Mouse (Mus musculus): ENCODE data around the gene Tmcc3. TPM values are rescaled to one million over a fixed set of nuclear protein-coding genes. Genes with fewer than 3 reads are reported as not detected.

Tmcc3 gene
- total RNA-seq, 2 experiments from 2014 or later = 52.9 to 56.6 TPM

- no peak for DNase-seq (ENCODE audit: low spot score in 2 of 2)
These were observed 313.3 kb downstream of the Tmcc3 start for GRCm38 (mm10) chr10:94625036-94625435.

- no peak for DNase-seq (ENCODE audit: low spot score in 2 of 2)
These were observed 313.9 kb downstream of the Tmcc3 start for GRCm38 (mm10) chr10:94625606-94626005.

- DNase-seq (ENCODE audit: low spot score in 2 of 2) = no peak
These were observed 319.1 kb downstream of the Tmcc3 start for GRCm38 (mm10) chr10:94630771-94631280.

GRCm38 (mm10) chr10:94631541-94632113, 319.9 kb downstream of the Tmcc3 start:
- DNase-seq (ENCODE audit: low spot score in 2 of 2) = no peak

GRCm38 (mm10) chr10:94632245-94632644, 320.5 kb downstream of the Tmcc3 start:
- DNase-seq (ENCODE audit: low spot score in 2 of 2) = no peak

- no peak for DNase-seq (ENCODE audit: low spot score in 2 of 2)
These were observed 326.9 kb downstream of the Tmcc3 start for GRCm38 (mm10) chr10:94638599-94638998.

- no peak for DNase-seq (ENCODE audit: low spot score in 2 of 2)
These were observed 327.5 kb downstream of the Tmcc3 start for GRCm38 (mm10) chr10:94639281-94639680.

- no peak for DNase-seq (ENCODE audit: low spot score in 2 of 2)
These were observed 328.3 kb downstream of the Tmcc3 start for GRCm38 (mm10) chr10:94640067-94640466.

Small RNA genes within 50 kb of the gene (microRNA-seq; reads per million reads assigned to microRNA genes)
- gene Mir7211 = 0.59 to 0.99 reads per million in 2 experiments

Other genes with a start within 250 kb of the Tmcc3 start
- gene Nr2c1, start 163.9 kb upstream of the Tmcc3 start, total RNA-seq (2021) = 1 to 10 TPM; 8.1 to 8.7 TPM
- 100 to 1,000 TPM; 281 to 292 TPM for gene Ndufa12, start 113.2 kb upstream of the Tmcc3 start, total RNA-seq (2021)
- not detected for gene Gm4792, start 13.2 kb upstream of the Tmcc3 start, total RNA-seq (2021)